Mouse (Mus musculus) adrenal gland, postnatal 0 days (tissue): ENCODE data around the gene Gm17268. TPM values are rescaled to one million over a fixed set of nuclear protein-coding genes. Genes with fewer than 3 reads are reported as not detected.

Experiments used
- polyA plus RNA-seq: library from polyadenylated mRNA; unstranded; fragments of >200 nt; fragmentation: Nextera tagmentation; extraction: Ambion mirVana; gene quantifications from 2 replicates; pipeline ENCODE4 v1.2.1, GENCODE M21; 2015

The Gm17268 gene
- polyA plus RNA-seq: not detected in 2 replicates

DNA sequence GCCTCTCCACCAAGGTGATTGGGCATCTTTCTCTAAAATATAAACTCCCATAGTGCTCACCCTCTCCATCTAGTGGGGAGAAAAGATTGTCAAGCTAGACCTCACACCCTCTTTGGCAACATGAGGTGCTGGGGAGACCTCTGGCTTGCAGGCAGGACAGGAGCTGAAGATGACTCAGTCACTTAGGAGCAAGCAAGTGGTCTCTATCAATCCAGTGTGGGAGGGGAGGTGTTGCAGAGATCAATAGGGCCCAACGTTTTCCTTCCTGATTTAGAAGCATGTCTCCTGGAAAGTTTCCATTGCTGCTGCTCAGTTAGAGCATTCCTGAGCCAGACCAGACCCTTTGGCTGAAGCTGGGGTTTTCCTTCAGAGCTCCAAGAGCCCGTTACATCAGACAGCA is at the start of gene Gm17268:
Gene Gm17268, minus strand, starts transcription at position 28 of the 400 bp plus-strand sequence.

DNA sequence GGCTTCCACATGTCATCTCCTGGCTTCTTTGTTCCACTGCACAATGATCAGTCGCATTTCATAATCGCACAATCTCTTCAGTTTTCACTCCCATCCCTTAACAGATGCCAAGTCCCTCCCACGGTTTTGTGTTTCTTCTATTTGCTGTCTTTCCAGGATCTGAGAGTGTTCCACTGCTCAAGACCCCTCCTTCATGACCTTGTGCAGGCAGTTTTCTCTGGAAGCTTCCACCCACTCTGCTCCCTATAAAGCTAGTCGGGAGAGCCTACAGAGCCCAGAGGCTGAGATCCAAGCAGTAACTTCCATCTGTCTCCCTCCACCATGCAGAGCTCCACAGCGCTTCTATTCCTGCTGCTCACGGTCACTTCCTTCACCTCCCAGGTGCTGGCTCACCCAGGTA is 19.3 kb upstream of the Gm17268 start, which contains the start of gene Ccl11:
Gene Ccl11, plus strand, starts transcription at position 178 of the 400 bp plus-strand sequence.

DNA sequence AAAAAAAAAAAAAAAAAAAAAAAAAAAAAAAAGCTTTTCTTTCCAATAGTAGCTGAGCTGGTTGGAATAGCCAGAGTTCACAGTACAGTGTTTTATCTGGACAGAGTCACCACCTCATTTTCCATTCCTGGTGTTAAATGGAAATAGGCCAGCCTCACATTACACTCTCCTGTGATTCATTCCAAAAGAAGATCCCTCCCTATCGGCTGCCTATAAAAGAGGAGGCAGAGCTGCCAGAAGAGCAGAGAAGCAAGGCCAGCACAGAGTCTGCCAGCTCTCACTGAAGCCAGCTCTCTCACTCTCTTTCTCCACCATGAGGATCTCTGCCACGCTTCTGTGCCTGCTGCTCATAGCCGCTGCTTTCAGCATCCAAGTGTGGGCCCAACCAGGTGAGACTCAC is 7.1 kb upstream of the Gm17268 start, which contains the start of gene Ccl7:
Gene Ccl7, plus strand, starts transcription at position 242 of the 400 bp plus-strand sequence.

DNA sequence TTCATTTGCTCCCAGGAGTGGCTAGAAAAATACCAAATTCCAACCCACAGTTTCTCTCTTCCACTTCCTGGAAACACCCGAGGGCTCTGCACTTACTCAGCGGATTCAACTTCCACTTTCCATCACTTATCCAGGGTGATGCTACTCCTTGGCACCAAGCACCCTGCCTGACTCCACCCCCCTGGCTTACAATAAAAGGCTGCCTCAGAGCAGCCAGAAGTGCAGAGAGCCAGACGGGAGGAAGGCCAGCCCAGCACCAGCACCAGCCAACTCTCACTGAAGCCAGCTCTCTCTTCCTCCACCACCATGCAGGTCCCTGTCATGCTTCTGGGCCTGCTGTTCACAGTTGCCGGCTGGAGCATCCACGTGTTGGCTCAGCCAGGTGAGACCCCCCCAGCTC is 3.0 kb downstream of the Gm17268 start, which contains the start of gene Ccl2:
Gene Ccl2, plus strand, starts transcription at position 216 of the 400 bp plus-strand sequence.

Other genes with a start within 250 kb of the Gm17268 start
- gene 5530401A14Rik, start 177.9 kb downstream of the Gm17268 start, polyA plus RNA-seq: 0.03 TPM in 1 of 2 replicates, not detected in the other
- 2.1 and 6.5 TPM in 2 replicates for gene Asic2, start 70.1 kb downstream of the Gm17268 start, polyA plus RNA-seq
- 8.3 and 14.3 TPM in 2 replicates for gene Ccl2, start 3.0 kb downstream of the Gm17268 start, polyA plus RNA-seq
- 2.5 and 3.2 TPM in 2 replicates for gene Ccl7, start 7.2 kb upstream of the Gm17268 start, polyA plus RNA-seq
- gene Ccl11, start 19.3 kb upstream of the Gm17268 start, polyA plus RNA-seq: 2.6 and 2.9 TPM in 2 replicates
- 4.9 and 6.8 TPM in 2 replicates for gene Ccl12, start 63.3 kb upstream of the Gm17268 start, polyA plus RNA-seq
- gene Ccl8, start 76.6 kb upstream of the Gm17268 start, polyA plus RNA-seq: 0.48 and 2.7 TPM in 2 replicates